Mouse (Mus musculus): ENCODE measurements around the gene Stx18. TPM values are rescaled to one million over a fixed set of nuclear protein-coding genes. Genes with fewer than 3 reads are reported as not detected.

Stx18 gene
- polyA plus RNA-seq, 1 experiment from 2014 or later = 62.1 TPM

GRCm38 (mm10) chr5:38039796-38040195 is 1.3 kb downstream of the Stx18 start:
- Histone ChIP-seq H3K27ac (no peak overlapping the region; the same call in 1 of the 2 replicates), H3K9me3 (no peaks in the 10 kb centered on the region), H3K27me3 (peaks cover 6% of the 10 kb centered on the region; the same call in 1 of the 2 replicates), H3K36me3 (peaks cover 17% of the 10 kb centered on the region; the same call in 1 of the 2 replicates), H3K4me2 (peak overlapping the region; percentile 86), H3K4me1 (replicated peaks) (peaks cover 11% of the 10 kb centered on the region), H3K4me3 (replicated peaks) (peak overlapping the region; percentile 87), H3K9ac (replicated peaks) (peak overlapping the region; percentile 83)
- WGBS = 28% methylated on average over 9 of the region's 9 CpGs
- ATAC-seq (ENCODE audit: insufficient number of reproducible peaks, insufficient read depth, low FRiP score, low TSS enrichment, low read depth) = no peak

DNA sequence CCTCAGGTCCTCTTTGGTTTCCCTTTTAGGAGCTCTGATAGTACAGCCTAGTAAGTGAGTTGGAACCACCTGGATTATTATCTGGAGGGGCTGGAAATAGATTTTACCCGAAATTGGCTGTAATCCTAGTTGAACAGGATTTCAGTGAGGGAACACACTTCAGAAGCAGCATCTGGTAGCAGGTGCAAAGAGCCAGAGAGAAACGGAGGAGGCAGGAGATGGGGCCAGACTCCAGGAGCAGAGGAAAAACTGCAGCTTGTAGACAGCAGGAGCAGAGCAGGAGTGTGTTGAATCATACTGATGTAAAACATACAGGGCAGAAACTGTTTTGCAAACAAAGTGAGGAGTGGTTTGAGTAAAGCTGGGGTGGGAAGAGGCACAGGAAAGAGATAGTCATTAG is 6.4 kb downstream of the Stx18 start:
- Histone ChIP-seq H3K36me3 (peaks cover 17% of the 10 kb centered on the region; the same call in 1 of the 2 replicates), H3K27me3 (no peaks in the 10 kb centered on the region), H3K4me3 (replicated peaks) (no peak overlapping the region), H3K4me1 (replicated peaks) (peaks cover 6% of the 10 kb centered on the region), H3K27ac (no peak overlapping the region), H3K4me2 (no peak overlapping the region), H3K9ac (replicated peaks) (no peak overlapping the region), H3K9me3 (no peaks in the 10 kb centered on the region)
- WGBS = 44% methylated on average over 2 of the region's 2 CpGs
- ATAC-seq (ENCODE audit: insufficient number of reproducible peaks, insufficient read depth, low FRiP score, low TSS enrichment, low read depth) = no peak

GRCm38 (mm10) chr5:38048177-38048576 is 9.6 kb downstream of the Stx18 start:
- ATAC-seq (ENCODE audit: insufficient number of reproducible peaks, insufficient read depth, low FRiP score, low TSS enrichment, low read depth) = no peak
- H3K4me2 ChIP-seq = no peak overlapping the region

GRCm38 (mm10) chr5:38061051-38061450 is 22.5 kb downstream of the Stx18 start:
- Histone ChIP-seq H3K4me3 (replicated peaks) (no peak overlapping the region), H3K4me1 (replicated peaks) (peaks cover 46% of the 10 kb centered on the region), H3K9ac (replicated peaks) (no peak overlapping the region), H3K27me3 (no peaks in the 10 kb centered on the region), H3K9me3 (no peaks in the 10 kb centered on the region), H3K36me3 (no peaks in the 10 kb centered on the region), H3K4me2 (no peak overlapping the region), H3K27ac (no peak overlapping the region)
- no peak for ATAC-seq (ENCODE audit: insufficient number of reproducible peaks, insufficient read depth, low FRiP score, low TSS enrichment, low read depth)
- WGBS = 36% methylated on average over 2 of the region's 2 CpGs

More at GRCm38 (mm10) chr5:38048177-38048576, 9.6 kb downstream of the Stx18 start:
- 60% methylated on average over 3 of the region's 3 CpGs for WGBS
- no peak overlapping the region for H3K9ac ChIP-seq (replicated peaks)
- no peaks in the 10 kb centered on the region for H3K9me3 ChIP-seq
- peaks cover 5% of the 10 kb centered on the region; the same call in 1 of the 2 replicates for H3K36me3 ChIP-seq
- H3K27ac ChIP-seq = no peak overlapping the region
- no peaks in the 10 kb centered on the region for H3K4me1 ChIP-seq (replicated peaks)
- no peaks in the 10 kb centered on the region for H3K27me3 ChIP-seq
- H3K4me3 ChIP-seq (replicated peaks) = no peak overlapping the region

DNA sequence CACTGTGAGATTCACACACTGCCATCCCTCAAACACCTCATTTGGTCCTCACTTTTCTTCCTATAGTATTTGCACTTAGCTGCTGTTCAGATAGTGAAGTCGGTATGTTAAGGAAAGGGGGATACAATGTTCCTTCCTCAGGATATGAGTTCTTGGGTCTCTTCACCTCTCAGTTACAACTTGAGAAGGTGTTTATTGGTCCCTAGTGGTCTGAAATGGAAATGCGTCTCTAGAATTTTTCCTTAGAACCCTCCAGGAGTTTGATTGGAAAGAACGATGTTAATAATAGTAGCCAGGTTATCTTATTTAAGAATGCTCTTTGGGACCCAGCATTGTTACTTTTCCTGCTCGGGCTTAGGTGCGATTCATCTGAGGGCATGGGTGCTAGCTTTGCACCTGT is 24.2 kb downstream of the Stx18 start:
- ATAC-seq (ENCODE audit: insufficient number of reproducible peaks, insufficient read depth, low FRiP score, low TSS enrichment, low read depth) = no peak
- Histone ChIP-seq H3K9ac (replicated peaks) (no peak overlapping the region), H3K36me3 (no peaks in the 10 kb centered on the region), H3K27ac (no peak overlapping the region), H3K4me3 (replicated peaks) (no peak overlapping the region), H3K4me2 (no peak overlapping the region), H3K27me3 (no peaks in the 10 kb centered on the region; the same call in 1 of the 2 replicates), H3K4me1 (replicated peaks) (peaks cover 50% of the 10 kb centered on the region), H3K9me3 (no peaks in the 10 kb centered on the region)
- WGBS = 17% methylated on average over 5 of the region's 5 CpGs

GRCm38 (mm10) chr5:38063339-38063738 is 24.8 kb downstream of the Stx18 start:
- WGBS = 32% methylated on average over 5 of the region's 5 CpGs
- H3K9ac ChIP-seq (replicated peaks) = no peak overlapping the region

GRCm38 (mm10) chr5:38064043-38064575 is 25.6 kb downstream of the Stx18 start:
- 74% methylated on average over 4 of the region's 4 CpGs for WGBS
- no peak overlapping the region for H3K9ac ChIP-seq (replicated peaks)
- no peaks in the 10 kb centered on the region for H3K9me3 ChIP-seq
- H3K4me2 ChIP-seq = no peak overlapping the region
- no peaks in the 10 kb centered on the region; the same call in 1 of the 2 replicates for H3K27me3 ChIP-seq
- no peak overlapping the region for H3K4me3 ChIP-seq (replicated peaks)
- H3K27ac ChIP-seq = no peak overlapping the region
- no peak for ATAC-seq (ENCODE audit: insufficient number of reproducible peaks, insufficient read depth, low FRiP score, low TSS enrichment, low read depth)
- no peaks in the 10 kb centered on the region for H3K36me3 ChIP-seq
- peaks cover 47% of the 10 kb centered on the region for H3K4me1 ChIP-seq (replicated peaks)

More at GRCm38 (mm10) chr5:38063339-38063738, 24.8 kb downstream of the Stx18 start:
- no peak overlapping the region for H3K4me2 ChIP-seq
- H3K4me3 ChIP-seq (replicated peaks) = no peak overlapping the region
- no peaks in the 10 kb centered on the region; the same call in 1 of the 2 replicates for H3K27me3 ChIP-seq
- H3K4me1 ChIP-seq (replicated peaks) = peaks cover 47% of the 10 kb centered on the region
- no peak overlapping the region for H3K27ac ChIP-seq
- no peaks in the 10 kb centered on the region for H3K9me3 ChIP-seq
- no peaks in the 10 kb centered on the region for H3K36me3 ChIP-seq
- no peak for ATAC-seq (ENCODE audit: insufficient number of reproducible peaks, insufficient read depth, low FRiP score, low TSS enrichment, low read depth)

DNA sequence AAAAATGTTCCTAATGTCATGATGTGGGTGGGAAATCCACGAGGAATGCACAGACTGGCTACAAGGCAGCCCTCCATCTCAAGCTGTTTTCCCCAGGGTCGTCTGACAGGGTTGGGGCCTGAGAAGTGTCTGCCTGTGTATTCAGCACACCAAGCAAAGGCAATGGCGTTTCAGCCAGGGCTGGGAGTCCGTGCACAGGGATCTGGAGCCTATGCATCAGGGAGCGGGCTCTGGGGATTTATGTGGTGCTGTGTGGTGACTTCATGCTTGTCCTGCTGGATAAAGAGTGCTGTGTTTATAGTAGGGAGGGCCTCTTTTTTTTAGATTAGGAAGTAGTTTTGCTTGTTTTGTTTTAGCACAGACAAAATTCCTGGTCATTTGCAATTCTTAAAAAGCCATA is 26.2 kb downstream of the Stx18 start:
- Histone ChIP-seq H3K4me3 (replicated peaks) (no peak overlapping the region), H3K36me3 (no peaks in the 10 kb centered on the region), H3K4me1 (replicated peaks) (peaks cover 47% of the 10 kb centered on the region), H3K4me2 (peak overlapping the region; percentile 8; the same call in 1 of the 2 replicates), H3K9me3 (no peaks in the 10 kb centered on the region), H3K9ac (replicated peaks) (no peak overlapping the region), H3K27me3 (no peaks in the 10 kb centered on the region; the same call in 1 of the 2 replicates), H3K27ac (no peak overlapping the region)
- 12% methylated on average over 5 of the region's 5 CpGs for WGBS
- ATAC-seq (ENCODE audit: insufficient number of reproducible peaks, insufficient read depth, low FRiP score, low TSS enrichment, low read depth) = no peak

DNA sequence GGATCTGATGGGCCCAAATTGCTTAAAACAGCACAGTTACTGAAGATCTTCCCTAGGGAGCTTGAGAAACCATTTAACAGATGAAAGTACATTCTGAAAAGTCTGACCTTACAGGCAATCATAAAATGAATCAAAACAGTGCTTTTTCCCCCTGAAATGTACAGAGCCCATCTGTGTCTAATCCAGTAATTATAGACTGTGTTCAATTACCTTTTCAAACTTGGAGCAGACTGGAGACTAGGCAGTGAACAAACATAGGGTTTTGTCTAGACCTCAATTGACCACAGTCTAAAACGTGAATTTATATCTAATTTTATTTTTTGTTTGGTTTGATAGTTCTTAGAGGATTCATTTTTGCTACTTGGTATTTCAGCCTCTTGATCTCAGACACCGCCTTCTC is 26.9 kb downstream of the Stx18 start:
- ATAC-seq (ENCODE audit: insufficient number of reproducible peaks, insufficient read depth, low FRiP score, low TSS enrichment, low read depth) = no peak

DNA sequence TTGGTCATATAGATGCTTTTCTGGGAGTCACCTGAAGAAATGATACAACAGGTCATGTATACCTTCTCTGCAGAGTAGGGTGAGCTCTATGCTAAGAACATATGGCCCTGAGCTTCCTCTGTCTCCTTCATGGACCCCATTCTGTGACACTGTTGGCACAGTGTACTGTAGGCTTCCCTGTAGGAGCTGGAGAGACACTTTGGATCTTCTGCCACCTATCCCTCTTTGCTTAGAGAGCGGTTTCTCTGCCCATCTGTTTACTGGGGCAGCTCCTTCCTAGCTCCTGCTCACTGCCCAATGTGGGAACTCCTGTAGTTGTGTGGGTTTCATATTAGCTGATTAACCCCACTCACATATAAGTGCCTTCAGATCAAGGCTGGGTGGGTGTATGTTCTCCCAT is 28.1 kb downstream of the Stx18 start:
- WGBS = 88% methylated on average over 1 of the region's 1 CpGs
- Histone ChIP-seq H3K4me3 (replicated peaks) (no peak overlapping the region), H3K4me1 (replicated peaks) (peaks cover 41% of the 10 kb centered on the region), H3K9me3 (no peaks in the 10 kb centered on the region), H3K36me3 (no peaks in the 10 kb centered on the region), H3K27me3 (no peaks in the 10 kb centered on the region; the same call in 1 of the 2 replicates), H3K27ac (no peak overlapping the region), H3K4me2 (no peak overlapping the region), H3K9ac (replicated peaks) (no peak overlapping the region)
- ATAC-seq (ENCODE audit: insufficient number of reproducible peaks, insufficient read depth, low FRiP score, low TSS enrichment, low read depth) = no peak

More for the DNA sequence above, 26.9 kb downstream of the Stx18 start:
- Histone ChIP-seq H3K9ac (replicated peaks) (no peak overlapping the region), H3K27ac (peak overlapping the region; percentile 18), H3K9me3 (no peaks in the 10 kb centered on the region), H3K27me3 (no peaks in the 10 kb centered on the region; the same call in 1 of the 2 replicates), H3K4me3 (replicated peaks) (no peak overlapping the region), H3K4me2 (no peak overlapping the region), H3K4me1 (replicated peaks) (peaks cover 47% of the 10 kb centered on the region), H3K36me3 (no peaks in the 10 kb centered on the region)
- WGBS = 35% methylated on average over 2 of the region's 2 CpGs

GRCm38 (mm10) chr5:38076326-38076725 is 37.8 kb downstream of the Stx18 start:
- Histone ChIP-seq H3K9ac (replicated peaks) (no peak overlapping the region), H3K4me2 (no peak overlapping the region), H3K36me3 (no peaks in the 10 kb centered on the region), H3K27ac (no peak overlapping the region), H3K9me3 (no peaks in the 10 kb centered on the region), H3K27me3 (peaks cover 19% of the 10 kb centered on the region), H3K4me1 (replicated peaks) (peaks cover 37% of the 10 kb centered on the region), H3K4me3 (replicated peaks) (no peak overlapping the region)
- no peak for ATAC-seq (ENCODE audit: insufficient number of reproducible peaks, insufficient read depth, low FRiP score, low TSS enrichment, low read depth)
- WGBS = 55% methylated on average over 4 of the region's 4 CpGs

GRCm38 (mm10) chr5:38078575-38078974 is 40.0 kb downstream of the Stx18 start:
- peaks cover 50% of the 10 kb centered on the region for H3K4me1 ChIP-seq (replicated peaks)
- peaks cover 19% of the 10 kb centered on the region for H3K27me3 ChIP-seq
- H3K4me3 ChIP-seq (replicated peaks) = no peak overlapping the region
- no peaks in the 10 kb centered on the region for H3K36me3 ChIP-seq
- no peak overlapping the region for H3K4me2 ChIP-seq
- no peak overlapping the region for H3K9ac ChIP-seq (replicated peaks)
- 68% methylated on average over 3 of the region's 3 CpGs for WGBS
- H3K9me3 ChIP-seq = no peaks in the 10 kb centered on the region
- no peak overlapping the region for H3K27ac ChIP-seq
- ATAC-seq (ENCODE audit: insufficient number of reproducible peaks, insufficient read depth, low FRiP score, low TSS enrichment, low read depth) = no peak
